Mouse (Mus musculus) E14TG2a.4 (cell line): ENCODE results near the gene Ascc1.

Source experiments
- CTCF ChIP-seq: conservative IDR thresholded peaks from 2 replicates; pipeline ENCODE4 v1.5.1; 2014; ENCODE audit warnings: low read length
- POU5F1 ChIP-seq: IDR thresholded peaks from 2 replicates; pipeline ENCODE4 v1.6.1; 2014; ENCODE audit warnings: low read length, borderline replicate concordance

DNA sequence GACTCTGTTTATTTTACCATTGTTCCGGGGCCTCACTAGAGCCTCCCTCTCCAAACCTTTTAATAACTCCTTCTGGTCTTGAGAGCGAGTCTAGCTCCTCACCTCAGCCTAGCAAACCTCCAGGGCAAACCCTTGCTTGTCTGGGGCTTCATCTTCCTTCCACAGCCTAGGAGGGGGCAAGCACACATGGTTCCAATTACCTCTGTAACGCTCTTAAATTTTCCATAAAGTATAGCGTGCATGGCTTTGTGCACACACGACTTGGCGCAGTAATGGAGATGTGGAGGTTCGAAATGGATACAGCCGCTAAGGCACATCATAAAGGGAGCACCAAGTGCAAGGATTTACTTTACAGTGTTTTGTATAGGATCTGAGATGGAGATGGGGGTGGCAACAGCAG, 36.8 kb upstream of the Ascc1 start:
- TF ChIP-seq CTCF, result no peak
- TF ChIP-seq POU5F1, result no peak
